Mouse (Mus musculus): Measurements from ENCODE around the gene Ahnak2. TPM values are rescaled to one million over a fixed set of nuclear protein-coding genes. Genes with fewer than 3 reads are reported as not detected.

Ahnak2 gene
- total and polyA plus RNA-seq, 3 experiments, result 2.6 to 11.4 TPM; not detected in 1

GRCm38 (mm10) chr12:112746808-112747605 lies 55.5 kb downstream of the Ahnak2 start (continued):
- no peak for TF ChIP-seq NRF1 (IDR thresholded peaks at IDR 0.05; ENCODE audit: insufficient read depth, low read depth, low read length, poor library complexity, severe bottlenecking)
- peak; percentile 98 for TF ChIP-seq ZC3H11A (IDR thresholded peaks at IDR 0.05; ENCODE audit: low read depth, low read length)
- TF ChIP-seq USF2 (IDR thresholded peaks at IDR 0.05; ENCODE audit: borderline replicate concordance in 1 of 2, insufficient read depth in 1 of 2, low read depth in 1 of 2, low read length in 2 of 2), result no peak

GRCm38 (mm10) chr12:112746461-112746807 lies 56.0 kb downstream of the Ahnak2 start:
- no peak overlapping the region for H3K9ac ChIP-seq (ENCODE audit: control insufficient read depth, low read depth, low read length, poor library complexity, severe bottlenecking)
- H3K9me3 ChIP-seq (replicated peaks; ENCODE audit: insufficient read depth, low read length), result no peaks in the 10 kb centered on the region
- H3K4me3 ChIP-seq (ENCODE audit: control insufficient read depth in 1 of 2, insufficient read depth in 1 of 2, low read depth in 2 of 2, low read length in 2 of 2), result no peak overlapping the region
- DNase-seq (ENCODE audit: low read depth, low spot score), result no peak
- H3K27ac ChIP-seq (ENCODE audit: control insufficient read depth, low read depth, low read length), result no peak overlapping the region
- peaks cover 2 to 8% of the 10 kb centered on the region in 2 experiments for H3K27me3 ChIP-seq (ENCODE audit: control insufficient read depth in 1 of 2, insufficient read depth in 2 of 2, low read length in 2 of 2)
- H3K79me2 ChIP-seq (ENCODE audit: control insufficient read depth, insufficient read depth, low read length, poor library complexity), result no peaks in the 10 kb centered on the region; the same call in 1 of the 2 replicates
- H3K4me1 ChIP-seq (ENCODE audit: control insufficient read depth in 1 of 2, insufficient read depth in 2 of 2, low read length in 2 of 2), result peaks cover 6 to 14% of the 10 kb centered on the region in 2 experiments; a peak in 3 of 4 replicates
- peaks cover 0 to 10% of the 10 kb centered on the region in 2 experiments; a peak in 2 of 4 replicates for H3K36me3 ChIP-seq (ENCODE audit: control insufficient read depth in 1 of 2, insufficient read depth in 2 of 2, low read length in 2 of 2)
- TF ChIP-seq TBP (IDR thresholded peaks at IDR 0.05; ENCODE audit: low read depth, low read length) (peak; percentile 76), HCFC1 (IDR thresholded peaks at IDR 0.05; ENCODE audit: low read depth, low read length) (no peak)

- Histone ChIP-seq H3K4me3 (ENCODE audit: control insufficient read depth in 1 of 2, insufficient read depth in 1 of 2, low read depth in 2 of 2, low read length in 2 of 2) (no peak overlapping the region), H3K9me3 (replicated peaks; ENCODE audit: insufficient read depth, low read length) (no peaks in the 10 kb centered on the region), H3K9ac (ENCODE audit: control insufficient read depth, low read depth, low read length, poor library complexity, severe bottlenecking) (no peak overlapping the region), H3K4me1 (ENCODE audit: control insufficient read depth in 1 of 2, insufficient read depth in 2 of 2, low read length in 2 of 2) (peaks cover 6 to 14% of the 10 kb centered on the region in 2 experiments; a peak in 3 of 4 replicates), H3K27me3 (ENCODE audit: control insufficient read depth in 1 of 2, insufficient read depth in 2 of 2, low read length in 2 of 2) (peaks cover 2% of the 10 kb centered on the region in 2 experiments; a peak in 3 of 4 replicates), H3K36me3 (ENCODE audit: control insufficient read depth in 1 of 2, insufficient read depth in 2 of 2, low read length in 2 of 2) (peaks cover 0 to 10% of the 10 kb centered on the region in 2 experiments; a peak in 2 of 4 replicates), H3K27ac (ENCODE audit: control insufficient read depth, low read depth, low read length) (no peak overlapping the region), H3K79me2 (ENCODE audit: control insufficient read depth, insufficient read depth, low read length, poor library complexity) (no peaks in the 10 kb centered on the region; the same call in 1 of the 2 replicates)
- DNase-seq (ENCODE audit: low read depth, low spot score), result no peak
- TF ChIP-seq USF2 (IDR thresholded peaks at IDR 0.05; ENCODE audit: borderline replicate concordance in 1 of 2, insufficient read depth in 1 of 2, low read depth in 1 of 2, low read length in 2 of 2) (no peak), USF1 (IDR thresholded peaks at IDR 0.05; ENCODE audit: low read depth, low read length) (no peak), EP300 (IDR thresholded peaks at IDR 0.05; ENCODE audit: low read depth in 1 of 2, low read length in 2 of 2) (no peak), JUND (IDR thresholded peaks at IDR 0.05; ENCODE audit: low read depth, low read length) (no peak), BHLHE40 (IDR thresholded peaks at IDR 0.05; ENCODE audit: borderline replicate concordance, low read depth, low read length) (no peak), MYC (IDR thresholded peaks at IDR 0.05; ENCODE audit: low read depth, low read length) (no peak), MAX (IDR thresholded peaks at IDR 0.05; ENCODE audit: low read length) (no peak), RCOR1 (IDR thresholded peaks at IDR 0.05; ENCODE audit: low read depth, low read length) (no peak), ETS1 (IDR thresholded peaks at IDR 0.05; ENCODE audit: low read depth, low read length) (no peak), ZNF384 (IDR thresholded peaks at IDR 0.05; ENCODE audit: low read depth, low read length) (no peak), CTCF (IDR thresholded peaks at IDR 0.05 in 2 of 3, conservative IDR thresholded peaks at IDR 0.05 in 1 of 3; ENCODE audit: control insufficient read depth in 1 of 3, insufficient read depth in 1 of 3, low read depth in 2 of 3, low read length in 3 of 3, poor library complexity in 1 of 3, severe bottlenecking in 1 of 3) (no peak), MAFK (IDR thresholded peaks at IDR 0.05; ENCODE audit: borderline replicate concordance, low read depth, low read length) (no peak), POLR2AphosphoS5 (IDR thresholded peaks at IDR 0.05; ENCODE audit: borderline replicate concordance, low read depth, low read length) (no peak), TAL1 (IDR thresholded peaks at IDR 0.05; ENCODE audit: low read length) (no peak), E2F4 (IDR thresholded peaks at IDR 0.05; ENCODE audit: borderline replicate concordance, low read depth, low read length) (no peak), CHD2 (IDR thresholded peaks at IDR 0.05; ENCODE audit: low read length) (no peak), UBTF (IDR thresholded peaks at IDR 0.05; ENCODE audit: borderline replicate concordance, insufficient read depth, low read depth, low read length) (no peak)
Observed at GRCm38 (mm10) chr12:112745716-112746115, 56.7 kb downstream of the Ahnak2 start.

All from MEL (cell line).